Mouse (Mus musculus): Measurements from ENCODE around the gene 9430097D07Rik.

Gene 9430097D07Rik

DNA sequence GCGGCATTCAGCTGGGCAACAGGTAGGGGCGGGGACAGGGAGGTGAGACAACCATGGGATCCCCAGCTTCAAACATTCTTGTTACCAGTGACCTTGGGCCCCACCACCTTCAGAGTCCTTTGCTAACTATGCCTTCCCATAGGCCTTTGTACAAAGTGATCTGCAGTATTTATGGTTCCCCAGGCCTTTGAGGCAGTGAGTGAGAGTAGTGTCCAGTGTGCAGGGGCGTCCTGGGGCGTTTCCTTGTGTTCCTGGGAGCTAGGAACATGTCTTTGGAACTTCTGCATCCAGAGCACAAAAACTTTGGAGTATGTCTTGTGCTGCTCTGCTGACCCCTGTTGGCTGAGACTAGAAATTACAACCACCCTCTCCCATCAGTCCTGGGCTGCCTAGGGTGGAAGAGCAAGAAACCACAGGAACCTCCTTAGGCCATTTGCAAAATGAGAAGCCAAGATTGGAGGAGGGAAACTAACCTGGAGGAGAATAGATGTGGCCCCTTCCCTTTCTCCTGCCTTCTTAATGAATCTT, 8.9 kb downstream of the 9430097D07Rik start:
- 45% methylated on average over 4 of the region's 4 CpGs for WGBS

DNA sequence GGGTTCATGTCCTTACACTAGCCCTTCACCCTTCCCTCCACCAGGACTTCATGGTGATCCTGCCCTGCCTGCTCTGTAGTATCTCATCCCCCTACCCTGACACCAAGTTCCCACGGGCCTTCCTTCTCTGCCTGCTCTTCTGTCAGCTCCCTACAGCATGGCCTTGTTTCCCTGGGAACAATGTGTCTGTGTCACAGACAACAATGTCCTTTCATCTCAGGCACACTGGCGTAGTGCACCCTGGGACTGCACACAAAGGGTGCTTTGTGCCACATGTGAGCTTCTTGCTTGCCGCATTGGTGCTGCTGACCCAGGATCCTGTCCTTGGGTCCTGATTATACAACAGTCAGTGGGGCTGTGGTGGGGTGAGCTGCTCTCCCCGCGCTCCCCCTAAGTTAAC, 15.9 kb downstream of the 9430097D07Rik start:
- 56% methylated on average over 5 of the region's 5 CpGs for WGBS

- 68% methylated on average over 7 of the region's 7 CpGs for WGBS
Observed at GRCm38 (mm10) chr2:32556019-32556418, 19.5 kb downstream of the 9430097D07Rik start.

DNA sequence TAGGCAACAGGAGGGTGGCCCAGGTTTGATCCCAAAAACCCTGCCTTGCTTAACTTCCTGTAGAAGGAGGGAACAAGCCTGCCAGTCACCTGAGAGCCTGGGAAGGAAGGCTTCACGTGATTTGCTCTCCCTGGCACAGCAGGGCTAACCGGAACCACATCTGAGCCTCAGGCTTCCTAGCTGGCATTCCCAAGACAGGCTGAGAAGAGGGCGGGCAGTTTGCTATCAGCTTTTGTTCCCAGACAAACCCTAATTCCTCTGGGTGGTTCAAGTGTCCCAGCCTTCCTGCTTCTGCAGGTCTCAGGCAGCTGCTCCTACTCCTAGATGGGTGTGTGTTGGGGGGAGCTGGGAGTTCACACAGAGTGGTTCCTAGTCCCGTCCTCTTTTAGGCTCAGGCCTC, 20.0 kb downstream of the 9430097D07Rik start:
- 49% methylated on average over 4 of the region's 4 CpGs for WGBS

DNA sequence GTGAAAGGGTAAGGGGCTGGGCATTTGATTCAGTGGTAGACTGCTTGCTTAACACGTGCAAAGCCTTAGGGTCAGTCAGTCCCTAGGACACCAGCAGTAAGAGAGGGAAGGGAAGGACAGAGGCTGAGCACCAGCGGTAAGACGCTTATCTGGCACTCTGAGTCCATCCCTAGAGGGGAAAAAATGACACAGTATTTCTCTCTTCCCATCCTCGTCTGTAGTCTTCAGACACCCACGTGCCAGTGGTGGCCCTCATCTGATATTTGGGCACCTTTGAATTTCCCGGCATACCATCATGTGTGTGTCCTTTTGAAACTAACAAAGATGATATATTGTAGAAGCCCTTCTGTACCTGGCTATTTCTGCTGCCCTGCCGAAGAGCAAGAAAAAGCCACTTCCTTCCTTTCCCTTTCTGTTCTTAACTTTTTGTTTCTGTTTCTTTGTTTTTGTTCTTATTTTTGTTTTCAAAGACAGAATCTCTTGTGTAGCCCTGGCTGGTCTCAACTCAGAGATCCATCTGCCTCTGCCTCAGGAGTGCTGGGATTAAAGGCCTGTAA, 21.8 kb downstream of the 9430097D07Rik start:
- WGBS, result 67% methylated on average over 7 of the region's 7 CpGs

GRCm38 (mm10) chr2:32551236-32551635, 24.2 kb downstream of the 9430097D07Rik start:
- WGBS, result 80% methylated on average over 5 of the region's 5 CpGs

- WGBS, result 32% methylated on average over 6 of the region's 6 CpGs
Observed at GRCm38 (mm10) chr2:32549764-32550163, 25.7 kb downstream of the 9430097D07Rik start.

DNA sequence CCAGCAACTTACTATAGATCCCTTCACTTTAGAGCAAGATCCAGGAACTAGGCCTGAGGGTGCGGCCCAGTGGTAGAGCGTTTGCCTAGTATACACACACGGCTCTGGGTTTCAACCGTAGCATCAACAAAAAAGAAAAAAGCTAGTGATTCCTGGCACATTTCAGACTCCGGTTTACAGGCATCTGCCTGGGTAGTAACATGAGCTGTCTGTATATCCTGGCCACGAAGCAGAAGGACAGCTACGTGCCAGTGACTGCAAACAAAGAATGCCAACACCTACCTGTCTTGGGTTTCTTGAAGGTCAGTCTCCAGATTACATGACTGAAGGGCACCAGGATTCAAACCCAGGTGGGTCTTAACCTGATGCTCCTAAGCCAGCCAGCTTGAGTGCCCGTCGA, 26.3 kb downstream of the 9430097D07Rik start:
- 72% methylated on average over 9 of the region's 9 CpGs for WGBS

DNA sequence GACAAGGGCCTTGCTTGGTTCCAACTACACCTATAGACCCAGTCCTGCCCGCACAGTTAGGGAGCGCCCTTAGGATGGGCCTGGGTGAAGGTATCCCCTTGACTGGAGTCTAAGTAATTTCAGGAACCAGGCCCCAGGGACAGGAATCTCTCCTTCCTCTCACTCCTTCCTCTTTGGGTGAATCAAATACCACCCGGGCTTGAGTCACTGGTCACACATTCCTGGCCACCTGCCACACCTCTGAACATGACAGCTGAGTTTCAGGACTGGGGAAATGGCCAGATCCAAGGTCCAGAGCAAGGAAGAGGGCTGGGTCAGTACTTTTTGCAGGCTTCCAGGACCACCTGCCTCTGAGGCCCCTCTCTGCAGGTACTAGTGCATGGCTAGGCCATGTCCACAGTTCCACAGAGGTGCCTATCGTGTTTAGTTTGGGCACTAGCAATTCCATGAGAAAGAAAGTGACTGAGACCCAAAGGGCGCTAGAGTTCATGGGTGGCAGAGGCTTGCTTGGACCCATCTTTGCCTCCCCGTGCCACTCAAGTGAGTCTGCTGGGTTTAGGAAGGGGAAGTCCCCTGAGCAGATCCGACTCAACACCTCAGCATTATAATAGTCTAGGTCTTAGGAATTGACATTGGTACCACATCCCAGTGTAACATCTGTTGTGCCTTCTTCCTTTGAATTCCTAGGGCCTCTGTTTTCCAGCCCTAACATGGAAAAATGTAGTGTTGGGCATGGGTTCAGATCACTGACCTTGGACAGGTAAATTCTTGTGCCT, 27.3 kb downstream of the 9430097D07Rik start:
- WGBS, result 86% methylated on average over 7 of the region's 7 CpGs

GRCm38 (mm10) chr2:32547380-32547779, 28.1 kb downstream of the 9430097D07Rik start:
- 79% methylated on average over 5 of the region's 5 CpGs for whole genome bisulfite sequencing

- WGBS, result 79% methylated on average over 1 of the region's 1 CpGs
Observed at GRCm38 (mm10) chr2:32546951-32547350, 28.5 kb downstream of the 9430097D07Rik start.

- WGBS, result 53% methylated on average over 3 of the region's 3 CpGs
Observed at GRCm38 (mm10) chr2:32543031-32543449, 32.4 kb downstream of the 9430097D07Rik start.

- WGBS, result 73% methylated on average over 4 of the region's 4 CpGs
Observed at GRCm38 (mm10) chr2:32541986-32542573, 33.4 kb downstream of the 9430097D07Rik start.

GRCm38 (mm10) chr2:32541333-32541908, 34.1 kb downstream of the 9430097D07Rik start:
- 79% methylated on average over 2 of the region's 2 CpGs for WGBS

DNA sequence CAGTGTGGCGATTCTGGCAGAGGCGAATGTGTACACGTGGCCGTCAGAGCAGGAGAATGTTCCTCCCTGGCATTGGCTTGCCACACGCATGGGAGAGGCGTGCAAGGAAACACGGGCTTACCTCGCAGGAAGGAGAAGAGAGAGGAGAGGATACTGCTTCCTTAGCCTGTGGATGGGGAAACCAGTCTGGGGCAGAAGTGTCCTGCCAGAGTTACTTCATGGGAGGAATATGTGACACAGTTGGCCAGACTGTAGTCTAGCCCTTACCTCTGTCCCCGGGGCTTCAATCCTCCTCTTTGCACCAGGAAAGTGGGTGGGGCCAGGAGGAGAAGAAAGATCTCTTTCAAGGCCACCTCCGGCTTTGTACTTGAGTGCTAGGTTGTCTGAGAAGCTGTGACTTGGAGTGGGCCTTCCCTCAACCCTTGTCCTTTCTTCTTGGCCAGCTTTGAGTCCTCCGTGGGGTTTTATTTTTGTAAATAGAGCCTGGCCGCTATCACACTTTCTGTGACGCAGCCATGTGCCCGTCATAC, 36.0 kb downstream of the 9430097D07Rik start:
- 64% methylated on average over 14 of the region's 14 CpGs for WGBS

DNA sequence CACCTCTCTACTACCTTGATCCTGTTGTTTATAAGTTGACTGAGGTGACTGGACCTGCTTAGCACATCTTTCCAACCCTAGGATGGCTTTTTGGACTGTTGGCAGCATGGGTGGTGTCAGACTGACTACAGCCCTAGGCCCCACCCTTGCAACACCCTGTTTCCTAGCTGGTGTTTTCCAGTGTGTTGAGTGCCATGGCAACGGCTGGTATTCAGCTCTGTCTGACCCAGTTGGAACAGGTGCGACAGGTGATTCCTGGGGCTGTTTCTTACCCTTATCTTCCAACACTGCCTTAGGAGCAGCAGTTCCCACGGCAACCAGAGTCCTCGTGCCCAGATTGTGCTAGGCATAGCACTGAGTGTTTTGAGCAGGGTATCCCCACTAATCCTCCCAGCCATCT, 37.0 kb downstream of the 9430097D07Rik start:
- 32% methylated on average over 4 of the region's 4 CpGs for WGBS

DNA sequence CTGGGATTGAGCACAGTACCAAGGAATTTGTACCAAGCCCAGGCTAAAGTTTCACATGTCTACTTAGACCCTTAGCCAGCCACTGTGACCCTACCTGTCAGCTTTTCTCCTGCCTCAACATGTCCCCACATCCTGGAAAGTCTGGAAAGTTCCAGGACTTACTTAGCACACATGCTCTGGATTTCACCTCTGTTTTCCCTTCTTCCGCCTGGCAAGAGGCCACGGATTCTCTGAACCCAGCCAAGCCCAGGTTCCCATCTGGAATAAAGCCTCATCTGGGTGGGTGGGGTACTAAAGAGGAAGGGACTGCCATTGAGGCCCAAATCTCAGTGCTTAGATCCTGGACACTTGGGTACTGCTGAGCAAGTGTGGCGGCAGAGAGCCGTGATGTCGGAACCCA, 37.5 kb downstream of the 9430097D07Rik start:
- 37% methylated on average over 5 of the region's 5 CpGs for whole genome bisulfite sequencing

DNA sequence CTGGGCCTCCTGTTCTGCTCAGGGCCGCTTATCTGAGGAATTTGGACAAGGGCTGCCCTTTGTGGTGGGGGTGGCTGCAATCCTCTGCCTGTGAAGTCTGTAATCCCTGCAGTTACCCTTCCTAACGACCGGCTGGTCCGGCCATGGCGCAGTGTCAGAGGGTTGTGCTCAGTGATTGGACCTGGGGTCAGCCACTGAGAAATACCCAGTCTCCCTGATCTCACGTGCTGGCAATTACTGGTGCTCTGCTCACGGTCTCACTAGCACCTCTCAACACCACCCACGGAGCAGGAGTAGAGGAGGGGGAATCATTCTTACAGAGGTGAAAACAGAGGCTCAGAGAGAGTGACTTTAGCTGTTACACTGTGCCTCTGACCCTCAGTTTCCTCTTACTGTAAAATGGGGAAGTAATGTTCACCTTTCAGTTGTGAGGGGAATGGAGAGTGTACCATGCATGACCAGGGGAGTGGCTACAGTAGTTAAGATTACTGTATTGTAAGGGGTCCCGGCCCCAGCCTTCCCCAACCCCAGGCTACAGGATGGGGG, 38.1 kb downstream of the 9430097D07Rik start:
- WGBS, result 18% methylated on average over 9 of the region's 9 CpGs

DNA sequence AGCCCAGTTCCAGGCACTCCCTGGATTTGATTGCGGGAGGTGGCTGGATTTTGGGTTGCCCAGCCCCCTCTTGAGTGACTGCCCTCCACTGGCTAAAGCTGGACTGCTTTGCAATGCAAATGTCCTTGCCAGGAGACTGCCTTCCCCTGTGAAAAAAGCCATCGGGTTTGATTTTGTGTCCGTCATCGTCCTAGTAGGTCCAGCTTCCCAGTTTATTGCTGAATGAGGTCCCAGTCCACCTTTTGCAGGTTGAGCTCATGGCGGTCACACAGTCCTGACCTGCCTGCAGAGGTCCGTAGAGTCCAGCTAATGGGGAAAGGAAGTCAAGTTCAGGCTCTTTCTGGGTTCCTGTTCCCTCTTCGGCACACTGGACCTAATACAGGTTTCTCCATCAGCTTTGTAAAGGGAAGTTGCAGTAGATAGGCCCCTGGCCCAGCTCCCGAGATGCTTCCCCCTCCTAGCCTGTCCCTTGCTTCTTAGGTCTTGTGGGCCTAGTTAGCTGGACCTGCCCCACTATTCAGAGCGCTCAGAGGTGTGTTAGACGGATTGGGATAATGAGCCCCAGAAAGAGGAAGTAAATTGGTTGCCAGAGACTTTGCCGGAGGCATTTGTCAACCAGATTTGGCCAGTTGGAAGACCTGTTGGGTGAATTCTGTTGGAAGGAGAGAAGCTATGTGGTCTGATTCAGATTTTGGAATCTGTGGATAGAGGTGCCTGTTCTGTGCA, 38.7 kb downstream of the 9430097D07Rik start:
- WGBS, result 4% methylated on average over 11 of the region's 11 CpGs

DNA sequence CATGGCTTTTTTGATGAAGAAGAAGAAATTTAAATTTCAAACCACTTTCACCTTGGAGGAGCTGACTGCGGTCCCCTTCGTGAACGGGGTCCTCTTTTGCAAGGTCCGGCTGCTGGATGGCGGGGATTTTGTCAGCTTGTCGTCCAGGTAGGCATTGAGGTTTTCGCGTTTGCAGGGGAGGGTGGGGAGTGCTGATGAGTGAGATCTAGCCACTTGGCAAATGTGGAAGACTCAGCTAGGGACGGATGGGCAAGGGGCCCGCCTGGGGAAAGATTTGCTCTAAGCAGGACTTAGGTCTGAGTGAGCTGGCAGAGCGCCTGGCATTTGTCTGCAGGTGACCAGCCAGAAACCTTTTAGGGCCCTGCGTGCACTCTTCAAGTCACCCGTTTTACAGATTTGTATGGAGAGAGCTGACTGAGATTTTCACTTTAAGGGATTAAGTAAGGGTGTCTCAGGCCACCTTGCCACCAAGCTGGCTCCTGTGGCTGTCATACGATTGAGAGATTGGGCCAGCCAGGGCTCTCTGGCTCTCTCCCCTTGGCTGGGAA, 39.3 kb downstream of the 9430097D07Rik start:
- WGBS, result 2% methylated on average over 14 of the region's 14 CpGs

DNA sequence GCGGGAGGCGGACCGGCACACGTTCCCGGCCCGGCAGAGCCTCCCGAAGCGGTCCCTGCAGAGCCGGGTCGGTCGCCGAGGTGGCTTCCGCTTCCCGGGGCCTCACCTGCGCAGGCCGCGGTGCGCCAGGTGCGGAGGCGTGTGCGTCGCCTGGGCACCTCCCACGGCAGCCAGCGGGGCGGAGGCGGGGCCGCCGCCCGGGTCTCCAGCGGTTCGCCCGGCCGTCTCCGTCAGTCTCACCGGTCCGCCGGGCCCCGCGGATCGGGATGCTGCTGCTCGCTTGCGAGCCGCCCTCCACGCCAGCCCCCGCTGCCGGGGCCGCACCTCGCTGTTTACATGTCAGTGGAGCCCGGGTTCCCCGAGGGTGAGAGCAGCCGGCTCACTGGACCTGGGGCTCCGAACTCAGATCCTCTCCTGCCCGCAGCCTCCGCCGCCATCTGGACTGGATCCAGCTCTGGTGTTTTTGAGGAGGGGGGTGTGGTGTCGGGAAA, 39.9 kb downstream of the 9430097D07Rik start:
- WGBS, result under 1% methylated on average over 49 of the region's 56 CpGs
